Mouse (Mus musculus) spleen, adult 2 months (tissue): ENCODE measurements around the gene Vps16. TPM values are rescaled to one million over a fixed set of nuclear protein-coding genes. Genes with fewer than 3 reads are reported as not detected.

Experiments used
- DNase-seq, 2 experiments: peaks; one replicate each; pipeline versions ENCODE4 v3.0.0 to v3.0.0-alpha.2; 2012 to 2021; ENCODE audit warnings: low spot score in 2 of 2, low read depth in 1 of 2
- H3K27ac ChIP-seq: fragments of 200-500 bp; 2 replicates; pipeline ENCODE4 v1.5.1; 2012; ENCODE audit warnings: low read length, inconsistent platforms; ENCODE audit not compliant: insufficient read depth
- H3K27me3 ChIP-seq: fragments of 200-500 bp; 2 replicates; pipeline ENCODE4 v1.6.1; 2012; ENCODE audit warnings: mild to moderate bottlenecking, moderate library complexity, low read length, inconsistent platforms; ENCODE audit not compliant: control insufficient read depth, insufficient read depth
- H3K36me3 ChIP-seq: fragments of 200-500 bp; 2 replicates; pipeline ENCODE4 v1.6.1; 2012; ENCODE audit warnings: mild to moderate bottlenecking, low read length, inconsistent platforms; ENCODE audit not compliant: control insufficient read depth, insufficient read depth
- H3K4me1 ChIP-seq: fragments of 200-500 bp; 2 replicates; pipeline ENCODE4 v1.6.1; 2011; ENCODE audit warnings: inconsistent platforms; ENCODE audit not compliant: control insufficient read depth, insufficient read depth, insufficient read length
- H3K4me3 ChIP-seq: fragments of 200-500 bp; 2 replicates; pipeline ENCODE4 v1.5.1; 2011; ENCODE audit warnings: mild to moderate bottlenecking, inconsistent platforms; ENCODE audit not compliant: insufficient read depth, insufficient read length; ENCODE audit errors: extremely low read depth
- CTCF ChIP-seq: fragments of 200-500 bp; IDR thresholded peaks from 2 replicates; pipeline ENCODE4 v1.5.1; 2011; ENCODE audit warnings: mild to moderate bottlenecking, inconsistent platforms; ENCODE audit not compliant: insufficient read depth, insufficient read length, insufficient replicate concordance; ENCODE audit errors: extremely low read depth
- POLR2A ChIP-seq: fragments of 200-500 bp; IDR thresholded peaks from 2 replicates; pipeline ENCODE4 v1.6.1; 2011; ENCODE audit warnings: low read depth, low read length, inconsistent platforms
- WGBS: fragments of 180-500 bp; shearing (Covaris S2); methylation state at CpG from one replicate; pipeline ENCODE4 v1.1.7; 2018; 5-methylcytosine and 5-hydroxymethylcytosine counted together
- polyA plus RNA-seq: library from polyadenylated mRNA; depleted of rRNA; stranded (reverse); fragments of >200 nt; gene quantifications from 2 replicates; pipeline ENCODE4 v1.2.3, GENCODE M21; 2012; rRNA removed

The Vps16 gene
- polyA plus RNA-seq, 1 experiment: 84.8 TPM

- DNase-seq: no peak
- Histone ChIP-seq H3K4me1 (peaks cover 8% of the 10 kb centered on the region), H3K27ac (no peak overlapping the region), H3K27me3 (no peaks in the 10 kb centered on the region), H3K36me3 (no peaks in the 10 kb centered on the region), H3K4me3 (no peak overlapping the region)
- WGBS: 92% methylated on average over 6 of the region's 6 CpGs
- TF ChIP-seq CTCF (no peak), POLR2A (no peak)
These were observed 52.6 kb downstream of the Vps16 start for GRCm38 (mm10) chr2:130476666-130477297.

- H3K4me3 ChIP-seq: no peak overlapping the region
- no peaks in the 10 kb centered on the region for H3K4me1 ChIP-seq
- TF ChIP-seq CTCF (no peak), POLR2A (no peak)
- 93% methylated on average over 4 of the region's 4 CpGs for WGBS
- no peak for DNase-seq
- H3K36me3 ChIP-seq: no peaks in the 10 kb centered on the region
- no peak overlapping the region for H3K27ac ChIP-seq
- no peaks in the 10 kb centered on the region for H3K27me3 ChIP-seq
These were observed 58.0 kb downstream of the Vps16 start for GRCm38 (mm10) chr2:130482177-130482576.

- H3K4me3 ChIP-seq: no peak overlapping the region
- no peak for DNase-seq
- TF ChIP-seq POLR2A (no peak), CTCF (no peak)
- no peaks in the 10 kb centered on the region for H3K27me3 ChIP-seq
- no peaks in the 10 kb centered on the region for H3K4me1 ChIP-seq
- WGBS: 95% methylated on average over 3 of the region's 3 CpGs
- H3K36me3 ChIP-seq: no peaks in the 10 kb centered on the region
- no peak overlapping the region for H3K27ac ChIP-seq
These were observed 58.6 kb downstream of the Vps16 start for GRCm38 (mm10) chr2:130482700-130483099.

- Histone ChIP-seq H3K27ac (no peak overlapping the region), H3K4me3 (no peak overlapping the region), H3K36me3 (no peaks in the 10 kb centered on the region), H3K27me3 (no peaks in the 10 kb centered on the region), H3K4me1 (no peaks in the 10 kb centered on the region)
- no peak for DNase-seq
- TF ChIP-seq CTCF (no peak), POLR2A (no peak)
- WGBS: 86% methylated on average over 1 of the region's 1 CpGs
These were observed 60.1 kb downstream of the Vps16 start for GRCm38 (mm10) chr2:130484206-130484605.

- no peak overlapping the region for H3K4me3 ChIP-seq
- no peak for DNase-seq
- no peak overlapping the region for H3K27ac ChIP-seq
- no peak for TF ChIP-seq CTCF
- TF ChIP-seq POLR2A: no peak
- H3K4me1 ChIP-seq: peaks cover 2% of the 10 kb centered on the region
- 99% methylated on average over 2 of the region's 2 CpGs for WGBS
- no peaks in the 10 kb centered on the region; the same call in 1 of the 2 replicates for H3K36me3 ChIP-seq
- H3K27me3 ChIP-seq: no peaks in the 10 kb centered on the region
These were observed 63.9 kb downstream of the Vps16 start for GRCm38 (mm10) chr2:130488002-130488401.

GRCm38 (mm10) chr2:130488600-130488999, 64.5 kb downstream of the Vps16 start:
- Histone ChIP-seq H3K4me1 (peaks cover 2% of the 10 kb centered on the region), H3K36me3 (no peaks in the 10 kb centered on the region; the same call in 1 of the 2 replicates), H3K4me3 (no peak overlapping the region), H3K27me3 (no peaks in the 10 kb centered on the region), H3K27ac (no peak overlapping the region)
- DNase-seq: no peak
- WGBS: 80% methylated on average over 4 of the region's 4 CpGs
- TF ChIP-seq POLR2A: no peak
- no peak for TF ChIP-seq CTCF

GRCm38 (mm10) chr2:130491162-130491561, 67.0 kb downstream of the Vps16 start:
- peaks cover 2% of the 10 kb centered on the region for H3K4me1 ChIP-seq
- no peak overlapping the region for H3K4me3 ChIP-seq
- H3K27ac ChIP-seq: no peak overlapping the region
- no peak for TF ChIP-seq CTCF
- no peak for TF ChIP-seq POLR2A
- no peaks in the 10 kb centered on the region for H3K27me3 ChIP-seq
- 72% methylated on average over 4 of the region's 4 CpGs for WGBS
- H3K36me3 ChIP-seq: no peaks in the 10 kb centered on the region; the same call in 1 of the 2 replicates
- DNase-seq: no peak

- Histone ChIP-seq H3K27me3 (no peaks in the 10 kb centered on the region), H3K4me1 (peaks cover 2% of the 10 kb centered on the region), H3K36me3 (no peaks in the 10 kb centered on the region; the same call in 1 of the 2 replicates), H3K4me3 (no peak overlapping the region), H3K27ac (no peak overlapping the region)
- TF ChIP-seq POLR2A (no peak), CTCF (no peak)
- no peak for DNase-seq
- WGBS: 36% methylated on average over 7 of the region's 7 CpGs
These were observed 67.4 kb downstream of the Vps16 start for GRCm38 (mm10) chr2:130491587-130491986.

Other genes with a start within 250 kb of the Vps16 start
- 255 and 272 TPM in 2 replicates for gene Snrpb, start 244.9 kb upstream of the Vps16 start, polyA plus RNA-seq
- not detected in 2 replicates for gene Tmc2, start 229.1 kb upstream of the Vps16 start, polyA plus RNA-seq
- gene Nop56, start 149.9 kb upstream of the Vps16 start, polyA plus RNA-seq: 66.3 and 80.1 TPM in 2 replicates
- gene Idh3b, start 139.8 kb upstream of the Vps16 start, polyA plus RNA-seq: 76.2 and 97.0 TPM in 2 replicates
- gene Ebf4, start 129.2 kb upstream of the Vps16 start, polyA plus RNA-seq: 1.5 and 1.7 TPM in 2 replicates
- 15.6 and 29.7 TPM in 2 replicates for gene Cpxm1, start 26.8 kb upstream of the Vps16 start, polyA plus RNA-seq
- not detected in 2 replicates for gene Gm28372, start 19.1 kb upstream of the Vps16 start, polyA plus RNA-seq
- gene 1700020A23Rik, start 19.1 kb upstream of the Vps16 start, polyA plus RNA-seq: not detected in 2 replicates
- not detected in 2 replicates for gene Tmem239, start 17.9 kb upstream of the Vps16 start, polyA plus RNA-seq
- 33.2 and 35.3 TPM in 2 replicates for gene Pced1a, start 362 bp downstream of the Vps16 start, polyA plus RNA-seq
- 31.9 and 37.4 TPM in 2 replicates for gene Ptpra, start 25.9 kb downstream of the Vps16 start, polyA plus RNA-seq
- gene Mrps26, start 139.4 kb downstream of the Vps16 start, polyA plus RNA-seq: 59.3 and 87.9 TPM in 2 replicates
- gene Oxt, start 151.8 kb downstream of the Vps16 start, polyA plus RNA-seq: 0.32 TPM in 1 of 2 replicates, not detected in the other
- gene Avp, start 158.2 kb downstream of the Vps16 start, polyA plus RNA-seq: not detected in 2 replicates
- gene Fastkd5, start 205.7 kb downstream of the Vps16 start, polyA plus RNA-seq: 1.1 and 1.2 TPM in 2 replicates
- 3.8 and 4.4 TPM in 2 replicates for gene Ubox5, start 205.7 kb downstream of the Vps16 start, polyA plus RNA-seq
- 3.0 and 3.2 TPM in 2 replicates for gene Lzts3, start 218.5 kb downstream of the Vps16 start, polyA plus RNA-seq
- gene Ddrgk1, start 240.3 kb downstream of the Vps16 start, polyA plus RNA-seq: 50.2 and 50.4 TPM in 2 replicates
- 12.0 and 14.3 TPM in 2 replicates for gene Itpa, start 243.3 kb downstream of the Vps16 start, polyA plus RNA-seq